Comparison of ENCODE assay signal across 8 mouse cellular contexts in the genomic region with DNA sequence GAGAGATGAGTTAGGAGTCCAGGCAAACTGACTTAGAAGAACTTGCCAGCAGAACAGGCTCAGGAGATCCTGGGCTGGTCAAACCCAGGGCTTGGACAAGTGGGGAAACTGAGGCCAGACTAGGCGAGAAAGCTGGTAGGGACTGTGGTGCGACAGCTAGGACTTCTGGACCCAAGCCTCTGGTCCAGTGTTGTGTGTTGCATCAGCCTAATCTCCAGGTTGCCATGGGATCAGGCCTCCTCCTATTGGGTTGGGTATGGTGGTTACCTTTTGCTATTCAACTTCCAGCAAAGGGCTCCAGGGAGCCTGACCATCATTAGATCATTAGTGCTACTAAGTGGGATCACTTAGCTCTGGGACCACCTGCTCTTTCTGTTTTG. TPM values are rescaled to one million over a fixed set of nuclear protein-coding genes. Genes with fewer than 3 reads are reported as not detected.
A peak's percentile ranks its signal among the peaks of the same experiment; 100 is the strongest.
DNase-seq lines count a peak whose midpoint lies in the region; ATAC-seq lines count a peak whose summit lies in the region.

No protein-coding gene starts in this region.

- 46% methylated on average over 2 of the region's 2 CpGs for WGBS in heart, embryonic 16.5 days
- 63% methylated on average over 2 of the region's 2 CpGs for WGBS in hindbrain, embryonic 10.5 days
- WGBS in midbrain, embryonic 10.5 days, result 71% methylated on average over 2 of the region's 2 CpGs

- H3K27ac ChIP-seq in heart, embryonic 16.5 days (ENCODE audit: low read length), result no peak overlapping the region
- H3K27ac ChIP-seq in hindbrain, embryonic 10.5 days, result peak overlapping the region; percentile 96
- H3K27ac ChIP-seq in midbrain, embryonic 10.5 days (replicated peaks), result peak overlapping the region; percentile 93

- no peaks in the 10 kb centered on the region for H3K36me3 ChIP-seq in heart, embryonic 16.5 days (ENCODE audit: control insufficient read depth, insufficient read depth)
- H3K36me3 ChIP-seq in hindbrain, embryonic 10.5 days, result no peaks in the 10 kb centered on the region
- H3K36me3 ChIP-seq in midbrain, embryonic 10.5 days, result no peaks in the 10 kb centered on the region

- peak overlapping the region; percentile 92 for H3K9ac ChIP-seq in heart, embryonic 16.5 days (ENCODE audit: low read length)

- intact Hi-C loops in heart, postnatal 36 days (cut with DNase I), result loop anchor here (2.0 kb wide), 1 partner anchor 35 kb away; a partner anchor contains a TSS
- intact Hi-C loops in gastrocnemius, postnatal 36 days (cut with DNase I), result no loop called here

- peaks cover 31% of the 10 kb centered on the region for H3K4me1 ChIP-seq in heart, embryonic 16.5 days (ENCODE audit: control insufficient read depth, insufficient read depth, low read length)
- H3K4me1 ChIP-seq in hindbrain, embryonic 10.5 days (replicated peaks), result peaks cover 34% of the 10 kb centered on the region
- peaks cover 38% of the 10 kb centered on the region for H3K4me1 ChIP-seq in midbrain, embryonic 10.5 days

- no peaks in the 10 kb centered on the region for H3K9me3 ChIP-seq in heart, embryonic 16.5 days (replicated peaks; ENCODE audit: control insufficient read depth, low read length)
- H3K9me3 ChIP-seq in hindbrain, embryonic 10.5 days, result no peaks in the 10 kb centered on the region
- no peaks in the 10 kb centered on the region for H3K9me3 ChIP-seq in midbrain, embryonic 10.5 days (replicated peaks)

- ATAC-seq in heart, embryonic 16.5 days (replicated peaks; ENCODE audit: extremely low read depth, insufficient read depth, low FRiP score), result no peak

- H3K27me3 ChIP-seq in heart, embryonic 16.5 days (ENCODE audit: control insufficient read depth, insufficient read depth, low read length), result no peaks in the 10 kb centered on the region
- H3K27me3 ChIP-seq in hindbrain, embryonic 10.5 days (ENCODE audit: insufficient read depth, poor library complexity, severe bottlenecking), result no peaks in the 10 kb centered on the region
- no peaks in the 10 kb centered on the region for H3K27me3 ChIP-seq in midbrain, embryonic 10.5 days (ENCODE audit: low read depth, poor library complexity, severe bottlenecking)

- H3K4me2 ChIP-seq in heart, embryonic 16.5 days (ENCODE audit: low read depth, low read length), result peak overlapping the region; percentile 97

- H3K4me3 ChIP-seq in heart, embryonic 16.5 days (ENCODE audit: low read length), result peak overlapping the region; percentile 73
- peak overlapping the region; percentile 87 for H3K4me3 ChIP-seq in hindbrain, embryonic 10.5 days
- peak overlapping the region; percentile 84 for H3K4me3 ChIP-seq in midbrain, embryonic 10.5 days

- no peak for DNase-seq in heart, postnatal 36 days
- DNase-seq in NIH3T3 (ENCODE audit: low read depth), result peak; percentile 32
- no peak for DNase-seq in hindbrain, embryonic 10.5 days (ENCODE audit: low spot score)
- DNase-seq in midbrain, embryonic 10.5 days (ENCODE audit: low spot score), result no peak
- no peak for DNase-seq in gastrocnemius, postnatal 36 days
- no peak for DNase-seq in left cerebral cortex, adult 9 months (ENCODE audit: low spot score in 2 of 2)
- DNase-seq in layer of hippocampus, adult 18-20 months (ENCODE audit: low spot score in 2 of 2), result no peak

RNA-seq across cellular contexts. Expression of a gene that starts 0.9 kb away (rescaled TPM):
- polyA plus RNA-seq in heart, embryonic 16.5 days (2015; fragmentation: Nextera tagmentation; extraction: Ambion mirVana), result 9.9 and 11.7 TPM in 2 replicates
- 1 to 10 TPM; 2.6 to 4.5 TPM for total RNA-seq in heart, postnatal 36 days (2021)
- polyA plus RNA-seq in hindbrain, embryonic 10.5 days (2016; fragmentation: Nextera tagmentation; extraction: Ambion mirVana), result 10.5 and 15.4 TPM in 2 replicates
- 11.8 and 12.7 TPM in 2 replicates for polyA plus RNA-seq in midbrain, embryonic 10.5 days (2016; fragmentation: Nextera tagmentation; extraction: Ambion mirVana)
- total RNA-seq in gastrocnemius, postnatal 36 days (2021), result 1 to 10 TPM; 1.8 to 4.5 TPM
- 10 to 100 TPM; 48.0 to 51.3 TPM for total RNA-seq in layer of hippocampus, adult 18-20 months (2021)

RNA-seq across cellular contexts. Expression of a gene that starts 18.3 kb away (rescaled TPM):
- 0.15 and 0.38 TPM in 2 replicates for polyA plus RNA-seq in heart, embryonic 16.5 days (2015; fragmentation: Nextera tagmentation; extraction: Ambion mirVana)
- total RNA-seq in heart, postnatal 36 days (2021), result 1 to 10 TPM; 1.3 to 1.4 TPM
- polyA plus RNA-seq in hindbrain, embryonic 10.5 days (2016; fragmentation: Nextera tagmentation; extraction: Ambion mirVana), result 0.76 TPM in 1 of 2 replicates, not detected in the other
- 0.47 and 0.89 TPM in 2 replicates for polyA plus RNA-seq in midbrain, embryonic 10.5 days (2016; fragmentation: Nextera tagmentation; extraction: Ambion mirVana)
- total RNA-seq in gastrocnemius, postnatal 36 days (2021), result under 1 TPM in 1 of 2 experiments, not detected in 1; 0.71 TPM
- total RNA-seq in layer of hippocampus, adult 18-20 months (2021), result 1 to 10 TPM; 2.6 to 2.8 TPM

RNA-seq across cellular contexts. Expression of a gene that starts 33.5 kb away (rescaled TPM):
- 253 and 264 TPM in 2 replicates for polyA plus RNA-seq in heart, embryonic 16.5 days (2015; fragmentation: Nextera tagmentation; extraction: Ambion mirVana)
- total RNA-seq in heart, postnatal 36 days (2021), result 100 to 1,000 TPM; 370 to 512 TPM
- polyA plus RNA-seq in hindbrain, embryonic 10.5 days (2016; fragmentation: Nextera tagmentation; extraction: Ambion mirVana), result 0.64 and 1.2 TPM in 2 replicates
- 0.53 and 0.83 TPM in 2 replicates for polyA plus RNA-seq in midbrain, embryonic 10.5 days (2016; fragmentation: Nextera tagmentation; extraction: Ambion mirVana)
- total RNA-seq in gastrocnemius, postnatal 36 days (2021), result 100 to 1,000 TPM; 344 to 526 TPM
- total RNA-seq in layer of hippocampus, adult 18-20 months (2021), result 1 to 10 TPM; 1.8 to 2.1 TPM

RNA-seq across cellular contexts. Expression of a gene that starts 36.3 kb away (rescaled TPM):
- polyA plus RNA-seq in heart, embryonic 16.5 days (2015; fragmentation: Nextera tagmentation; extraction: Ambion mirVana), result 59.7 and 66.9 TPM in 2 replicates
- 10 to 100 TPM; 81.2 to 82.6 TPM for total RNA-seq in heart, postnatal 36 days (2021)
- polyA plus RNA-seq in hindbrain, embryonic 10.5 days (2016; fragmentation: Nextera tagmentation; extraction: Ambion mirVana), result 92.6 and 94.6 TPM in 2 replicates
- 100 and 101 TPM in 2 replicates for polyA plus RNA-seq in midbrain, embryonic 10.5 days (2016; fragmentation: Nextera tagmentation; extraction: Ambion mirVana)
- total RNA-seq in gastrocnemius, postnatal 36 days (2021), result 10 to 100 TPM; 51.2 to 66.7 TPM
- 100 to 1,000 TPM; 247 to 250 TPM for total RNA-seq in layer of hippocampus, adult 18-20 months (2021)

RNA-seq across cellular contexts. Expression of a gene that starts 44.7 kb away (rescaled TPM):
- polyA plus RNA-seq in heart, embryonic 16.5 days (2015; fragmentation: Nextera tagmentation; extraction: Ambion mirVana), result 43.2 and 48.3 TPM in 2 replicates
- total RNA-seq in heart, postnatal 36 days (2021), result 10 to 100 TPM; 64.1 to 65.7 TPM
- 0.60 and 1.7 TPM in 2 replicates for polyA plus RNA-seq in hindbrain, embryonic 10.5 days (2016; fragmentation: Nextera tagmentation; extraction: Ambion mirVana)
- polyA plus RNA-seq in midbrain, embryonic 10.5 days (2016; fragmentation: Nextera tagmentation; extraction: Ambion mirVana), result 0.75 and 1.4 TPM in 2 replicates
- 10 to 100 TPM; 48.9 to 70.6 TPM for total RNA-seq in gastrocnemius, postnatal 36 days (2021)
- total RNA-seq in layer of hippocampus, adult 18-20 months (2021), result 100 to 1,000 TPM; 119 to 120 TPM

Comparison
In these comparisons a context has a peak if more than half of its experiments do, and no peak if none do; other contexts are left out.
1. RNA of a gene that starts 0.9 kb away (total RNA-seq): 48.0 to 51.3 TPM in layer of hippocampus, adult 18-20 months; 1.8 to 4.5 TPM in gastrocnemius, postnatal 36 days and 2.6 to 4.5 TPM in heart, postnatal 36 days; every median in the first group is over 4 times any median in the second.
2. RNA of a gene that starts 33.5 kb away (total RNA-seq): 344 to 526 TPM in gastrocnemius, postnatal 36 days and 370 to 512 TPM in heart, postnatal 36 days; 1.8 to 2.1 TPM in layer of hippocampus, adult 18-20 months; every median in the first group is over 100 times any median in the second.
3. Peak in every context shown above with its lines, with median percentiles within 50 percentile points of each other: H3K4me3 ChIP-seq.